Mouse (Mus musculus) monocyte, adult 5-6 weeks (primary cell): ENCODE data around the gene Syt1. TPM values are rescaled to one million over a fixed set of nuclear protein-coding genes. Genes with fewer than 3 reads are reported as not detected.

Source experiments
- ATAC-seq: fragments of 153-309, 156-312 bp; replicated peaks from 2 replicates; pipeline ENCODE4 v1.8.0; 2017; ENCODE audit warnings: mild to moderate bottlenecking; ENCODE audit not compliant: low TSS enrichment, insufficient number of reproducible peaks, severe bottlenecking, poor library complexity, low FRiP score
- total RNA-seq: library from RNA; stranded (forward); fragments of 200-1000, 200-491, 200-594 nt; gene quantifications from 3 replicates; pipeline ENCODE4 v1.2.3, GENCODE M21; 2017

Gene Syt1
- total RNA-seq, 1 experiment from 2014 or later, result not detected

- ATAC-seq, result no peak
Observed at GRCm38 (mm10) chr10:108558812-108559606, 451.8 kb downstream of the Syt1 start.

- no peak for ATAC-seq
Observed at GRCm38 (mm10) chr10:108552544-108552943, 458.2 kb downstream of the Syt1 start.

DNA sequence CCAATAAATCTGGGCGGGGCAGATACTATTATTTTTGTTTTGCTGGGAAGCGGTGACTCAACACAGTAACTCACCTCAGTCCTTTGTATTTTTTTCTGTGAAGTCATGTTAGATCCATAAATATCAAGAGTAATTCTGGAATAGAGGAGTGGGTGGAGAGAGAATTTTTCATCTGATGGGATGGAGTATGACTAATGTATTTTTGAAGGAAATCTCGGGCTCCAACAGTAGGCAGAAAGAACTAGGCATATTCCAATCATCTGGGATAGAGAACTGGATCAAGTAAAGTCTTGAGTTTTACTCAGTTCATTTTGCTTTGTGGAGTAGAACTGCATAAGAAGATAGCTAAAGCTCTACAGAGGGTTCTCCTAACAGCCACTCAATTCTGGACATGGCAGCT lies 465.1 kb downstream of the Syt1 start:
- ATAC-seq, result no peak

DNA sequence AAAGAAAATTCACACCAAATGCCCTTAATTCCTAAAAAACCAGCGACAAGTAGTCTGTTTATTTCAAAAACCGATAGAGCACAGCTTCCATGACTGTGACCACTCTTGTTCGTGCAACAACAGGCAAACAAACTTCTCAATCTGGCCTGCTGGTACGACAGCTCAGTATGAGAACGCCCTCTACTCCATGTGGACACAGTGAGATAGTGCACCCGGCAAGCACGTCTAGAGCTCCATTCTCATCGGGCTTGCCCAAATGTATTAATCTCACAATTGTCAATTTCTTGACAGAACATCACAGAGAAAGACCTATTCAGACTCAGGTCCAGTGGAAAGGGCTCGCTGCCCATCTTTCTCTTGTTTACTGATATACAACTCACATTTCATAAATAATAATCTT lies 469.2 kb downstream of the Syt1 start:
- no peak for ATAC-seq

- no peak for ATAC-seq
Observed at GRCm38 (mm10) chr10:108538546-108538945, 472.2 kb downstream of the Syt1 start.

DNA sequence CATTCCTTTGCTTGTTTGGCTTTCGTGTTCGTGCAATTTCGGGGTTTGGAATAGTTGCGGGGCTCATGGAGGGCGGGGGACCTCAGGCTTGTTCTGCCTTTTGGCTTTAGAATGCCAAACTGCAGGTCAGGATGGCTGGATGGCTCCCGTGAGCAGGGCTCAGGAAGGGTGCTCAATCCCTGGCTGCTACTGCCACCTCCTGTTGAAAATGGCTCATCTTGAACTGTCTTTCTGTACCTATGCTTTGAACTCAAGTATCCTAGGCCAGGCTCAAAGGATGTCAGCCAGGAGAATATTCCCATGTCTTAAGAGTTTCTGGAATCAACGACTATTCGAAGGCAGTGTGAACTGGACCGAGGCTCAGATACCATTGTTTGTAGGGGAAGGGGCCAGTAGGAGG lies 473.1 kb downstream of the Syt1 start:
- no peak for ATAC-seq

DNA sequence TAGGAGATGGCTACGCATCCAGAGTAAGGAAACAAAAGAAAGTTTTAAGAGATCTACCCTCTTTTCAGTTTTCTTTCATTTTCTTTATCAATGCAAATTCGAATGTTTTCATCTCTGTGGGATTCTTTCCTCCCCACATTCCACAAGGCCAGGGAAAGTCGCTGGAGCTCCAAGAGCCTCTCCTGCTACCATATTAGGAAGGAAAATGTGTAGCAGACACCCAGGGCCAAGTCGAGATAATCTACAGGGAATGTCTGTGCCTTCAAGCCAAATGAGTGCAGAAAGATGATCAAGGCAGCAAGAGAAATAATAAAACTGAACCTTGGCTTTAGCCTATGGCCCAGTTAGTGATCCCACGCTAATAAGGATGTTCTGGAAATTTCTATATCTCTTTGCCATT lies 474.9 kb downstream of the Syt1 start:
- no peak for ATAC-seq

- ATAC-seq, result no peak
Observed at GRCm38 (mm10) chr10:108534112-108534511, 476.7 kb downstream of the Syt1 start.

DNA sequence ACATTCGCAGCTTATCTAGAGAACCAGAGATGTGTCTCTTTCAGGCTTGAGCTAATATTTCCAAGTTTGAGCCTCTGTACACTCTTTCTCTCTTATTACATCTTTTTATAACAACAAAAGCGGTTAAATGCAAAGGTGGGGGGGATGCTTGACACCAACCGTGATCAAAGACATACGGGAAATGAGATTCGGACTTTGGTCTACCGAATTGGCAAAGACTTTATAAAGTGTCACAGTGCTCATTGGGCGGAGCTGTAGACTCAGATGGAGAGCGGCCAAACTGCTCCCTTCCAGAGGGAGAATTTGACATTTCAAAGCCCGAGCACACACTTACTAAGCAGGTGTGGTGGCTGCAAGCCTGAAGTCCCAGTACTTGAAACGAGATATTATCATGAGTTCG lies 477.9 kb downstream of the Syt1 start:
- no peak for ATAC-seq

- ATAC-seq, result no peak
Observed at GRCm38 (mm10) chr10:108532283-108532682, 478.5 kb downstream of the Syt1 start.

DNA sequence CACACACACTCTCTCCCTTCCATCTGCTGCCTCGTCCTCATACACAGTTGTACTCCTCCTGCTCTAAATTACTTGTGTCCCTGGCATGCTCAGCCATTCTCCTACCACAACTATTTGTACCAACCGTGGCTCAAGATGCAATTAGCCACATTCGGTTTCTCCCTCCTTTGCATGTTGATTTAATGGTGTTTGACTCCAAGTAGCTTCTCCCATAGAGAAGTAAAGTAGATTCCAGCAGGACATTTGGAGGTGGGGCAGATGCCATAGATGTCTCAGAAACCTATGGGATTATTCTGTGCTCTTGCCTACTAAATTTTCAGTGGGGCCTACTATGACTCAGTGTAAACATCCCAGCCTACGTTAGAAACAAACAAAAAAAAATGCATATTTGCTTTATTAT lies 479.1 kb downstream of the Syt1 start:
- no peak for ATAC-seq

GRCm38 (mm10) chr10:108531111-108531510 lies 479.7 kb downstream of the Syt1 start:
- ATAC-seq, result no peak

GRCm38 (mm10) chr10:108528338-108528737 lies 482.4 kb downstream of the Syt1 start:
- ATAC-seq, result no peak

DNA sequence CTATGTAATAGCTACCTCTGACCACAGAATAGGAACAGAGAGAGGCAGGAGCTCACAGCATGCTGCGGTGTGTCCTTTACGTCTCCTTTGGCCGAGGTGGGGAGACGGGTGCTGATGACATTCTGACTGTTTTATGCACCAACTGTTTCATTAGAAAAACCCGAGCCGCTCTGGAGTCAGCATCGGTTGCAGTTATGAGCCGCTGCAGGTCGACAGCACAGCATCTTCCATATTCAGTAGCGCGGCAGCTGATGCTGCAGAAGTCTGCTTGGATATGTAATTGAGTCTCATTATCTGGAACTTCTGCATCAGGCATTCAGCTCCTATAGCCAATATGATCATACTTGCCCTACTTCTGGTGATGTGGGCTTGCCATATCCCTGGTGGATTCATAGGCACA lies 485.3 kb downstream of the Syt1 start:
- ATAC-seq, result no peak

- ATAC-seq, result no peak
Observed at GRCm38 (mm10) chr10:108524306-108525029, 486.3 kb downstream of the Syt1 start.

- no peak for ATAC-seq
Observed at GRCm38 (mm10) chr10:108519156-108519555, 491.6 kb downstream of the Syt1 start.

- no peak for ATAC-seq
Observed at GRCm38 (mm10) chr10:108517076-108517475, 493.7 kb downstream of the Syt1 start.

DNA sequence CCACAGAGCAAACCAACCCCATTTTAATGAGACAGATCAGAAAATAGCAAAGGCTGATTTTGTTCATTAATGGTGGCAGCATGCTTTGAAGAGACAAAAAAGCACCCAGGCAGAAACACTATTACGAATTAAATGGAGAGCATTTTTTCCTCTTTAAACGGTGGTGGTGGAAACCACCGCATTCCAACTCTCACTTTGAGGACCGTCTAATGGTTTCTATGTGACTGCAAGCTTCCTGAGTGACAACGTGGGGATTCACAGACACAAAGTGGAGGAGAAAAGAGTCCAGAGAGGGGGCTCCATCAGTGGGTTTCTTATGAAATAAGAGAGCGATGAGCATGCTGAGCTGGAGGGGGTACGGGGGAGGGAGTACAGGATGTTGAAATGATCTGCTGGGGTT lies 496.1 kb downstream of the Syt1 start:
- no peak for ATAC-seq

- ATAC-seq, result no peak
Observed at GRCm38 (mm10) chr10:108509579-108509978, 501.2 kb downstream of the Syt1 start.

DNA sequence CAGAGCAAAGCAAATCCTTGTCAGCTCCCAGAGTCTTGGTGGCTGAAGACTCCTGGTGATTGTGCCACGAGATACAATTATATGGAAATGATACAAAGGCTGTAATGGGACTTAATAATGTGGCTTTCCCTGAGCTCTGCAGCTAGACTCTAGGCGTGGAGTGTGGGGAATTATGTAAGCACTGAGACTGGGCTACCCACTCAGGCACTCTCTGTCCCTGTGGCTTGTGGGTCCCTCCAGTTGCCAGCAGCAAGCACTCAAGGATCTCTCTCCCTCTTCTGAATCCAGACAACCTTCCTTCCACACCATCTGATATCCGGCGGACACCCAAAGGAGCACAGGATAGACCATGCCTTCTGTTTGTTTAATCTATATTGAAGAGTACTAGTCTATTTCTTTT lies 503.9 kb downstream of the Syt1 start:
- no peak for ATAC-seq
